Mouse (Mus musculus): Measurements from ENCODE around the gene Gdpgp1.
A peak's percentile ranks its signal among the peaks of the same experiment; 100 is the strongest.

Gdpgp1 gene

GRCm38 (mm10) chr7:80232489-80233029 lies at the start of gene Gdpgp1, which contains the start of gene Cib1:
Gdpgp1 (plus strand) TSS chr7:80232865.
Cib1 (minus strand) TSS chr7:80232813.
- peak; percentile 95 to 99 for DNase-seq

- DNase-seq = no peak
Measured at GRCm38 (mm10) chr7:80183466-80183865, 49.2 kb upstream of the Gdpgp1 start.

GRCm38 (mm10) chr7:80183969-80184368 lies 48.7 kb upstream of the Gdpgp1 start:
- peak; percentile 44 to 70 for DNase-seq

GRCm38 (mm10) chr7:80184551-80184950 lies 48.1 kb upstream of the Gdpgp1 start:
- DNase-seq = no peak

- DNase-seq = peak in 1 of 2 experiments; percentile 30
Measured at GRCm38 (mm10) chr7:80184968-80185367, 47.7 kb upstream of the Gdpgp1 start.

GRCm38 (mm10) chr7:80186021-80186420 lies 46.6 kb upstream of the Gdpgp1 start:
- DNase-seq = peak; percentile 80 to 94

GRCm38 (mm10) chr7:80186531-80187296 lies 46.0 kb upstream of the Gdpgp1 start, which contains the start of gene Sema4b:
Sema4b (plus strand) TSS chr7:80186841.
- peak; percentile 95 to 97 for DNase-seq

- DNase-seq = no peak
Measured at GRCm38 (mm10) chr7:80187501-80187900, 45.2 kb upstream of the Gdpgp1 start.

- no peak for DNase-seq
Measured at GRCm38 (mm10) chr7:80188579-80189125, 44.0 kb upstream of the Gdpgp1 start.

GRCm38 (mm10) chr7:80189147-80189933 lies 43.3 kb upstream of the Gdpgp1 start:
- DNase-seq = peak in 1 of 2 experiments; percentile 60

GRCm38 (mm10) chr7:80191455-80191854 lies 41.2 kb upstream of the Gdpgp1 start:
- DNase-seq = peak; percentile 52 to 85

GRCm38 (mm10) chr7:80192226-80193061 lies 40.2 kb upstream of the Gdpgp1 start:
- DNase-seq = peak; percentile 97 to 98

- no peak for DNase-seq
Measured at GRCm38 (mm10) chr7:80193941-80194739, 38.5 kb upstream of the Gdpgp1 start.

GRCm38 (mm10) chr7:80195146-80195545 lies 37.5 kb upstream of the Gdpgp1 start:
- no peak for DNase-seq

GRCm38 (mm10) chr7:80195576-80196263 lies 36.9 kb upstream of the Gdpgp1 start:
- DNase-seq = no peak

GRCm38 (mm10) chr7:80197371-80197770 lies 35.3 kb upstream of the Gdpgp1 start:
- no peak for DNase-seq

GRCm38 (mm10) chr7:80197941-80198778 lies 34.5 kb upstream of the Gdpgp1 start:
- peak; percentile 83 to 94 for DNase-seq

GRCm38 (mm10) chr7:80198863-80199262 lies 33.8 kb upstream of the Gdpgp1 start:
- DNase-seq = no peak

GRCm38 (mm10) chr7:80199286-80199685 lies 33.4 kb upstream of the Gdpgp1 start:
- DNase-seq = no peak

All from kidney, postnatal 25 days (tissue).